Mouse (Mus musculus) lung, postnatal 0 days (tissue): ENCODE results near the gene Cwf19l1.

Experiments
- CTCF ChIP-seq: IDR thresholded peaks from 2 replicates; pipeline ENCODE4 v1.5.1; 2016; ENCODE audit warnings: antibody characterized with exemption, mild to moderate bottlenecking
- EP300 ChIP-seq: IDR thresholded peaks from 2 replicates; pipeline ENCODE4 v1.6.1; 2016; ENCODE audit warnings: antibody characterized with exemption, mild to moderate bottlenecking, control low read depth

DNA sequence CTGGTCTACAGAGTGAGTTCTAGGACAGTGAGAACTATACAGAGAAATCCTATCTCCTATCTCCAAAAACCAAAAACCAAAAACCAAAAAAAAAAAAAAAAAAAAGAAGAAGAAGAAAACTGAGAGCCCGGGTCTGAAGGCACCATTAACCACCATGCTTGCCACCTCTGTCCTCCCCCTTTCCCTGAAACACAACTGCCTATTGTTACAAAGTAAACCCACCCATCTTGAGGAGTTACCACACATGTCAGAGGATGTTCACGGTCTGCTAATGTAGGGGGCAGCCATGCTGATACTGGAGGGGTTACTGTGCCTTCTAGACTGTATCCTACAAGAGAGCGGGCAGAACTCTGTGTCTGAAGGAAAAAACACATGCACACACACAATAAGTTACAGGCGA, 58.7 kb downstream of the Cwf19l1 start:
- no peak for TF ChIP-seq CTCF
- no peak for TF ChIP-seq EP300
